Mouse (Mus musculus) heart, adult 18-20 months (tissue): ENCODE results near the gene Alkbh6. TPM values are rescaled to one million over a fixed set of nuclear protein-coding genes. Genes with fewer than 3 reads are reported as not detected.

Experiments
- DNase-seq, 2 experiments: peaks; one replicate each; pipeline ENCODE4 v3.0.0; 2021 to 2022; ENCODE audit warnings: mixed read lengths in 1 of 2
- long read RNA-seq, 2 experiments: library from polyadenylated mRNA; stranded (forward); transcript quantifications; one replicate each; pipeline ENCODE4 v2.0.0; 2021
- total RNA-seq, 2 experiments: library from RNA; stranded (reverse); gene quantifications; 2 replicates each; pipeline ENCODE4 v1.2.3; 2021

The Alkbh6 gene
- total RNA-seq: 10 to 100 TPM; 26.2 to 27.8 TPM
- long read RNA-seq, experiment 1, transcript Alkbh6-201 (7 exons, 982 nt): major isoform, 18 of 31 reads
- long read RNA-seq, experiment 1, transcript Alkbh6-202 (6 exons, 1,112 nt): minor isoform, 9 of 31 reads
- long read RNA-seq, experiment 1, partial matches to known transcripts: 1 of 31 reads
- long read RNA-seq, experiment 1, other reads (novel, unspliced or antisense): 3 of 31 reads
- long read RNA-seq, experiment 2, transcript Alkbh6-201 (7 exons, 982 nt): major isoform, 12 of 19 reads
- long read RNA-seq, experiment 2, partial matches to known transcripts: 2 of 19 reads
- long read RNA-seq, experiment 2, other reads (novel, unspliced or antisense): 3 of 19 reads

DNA sequence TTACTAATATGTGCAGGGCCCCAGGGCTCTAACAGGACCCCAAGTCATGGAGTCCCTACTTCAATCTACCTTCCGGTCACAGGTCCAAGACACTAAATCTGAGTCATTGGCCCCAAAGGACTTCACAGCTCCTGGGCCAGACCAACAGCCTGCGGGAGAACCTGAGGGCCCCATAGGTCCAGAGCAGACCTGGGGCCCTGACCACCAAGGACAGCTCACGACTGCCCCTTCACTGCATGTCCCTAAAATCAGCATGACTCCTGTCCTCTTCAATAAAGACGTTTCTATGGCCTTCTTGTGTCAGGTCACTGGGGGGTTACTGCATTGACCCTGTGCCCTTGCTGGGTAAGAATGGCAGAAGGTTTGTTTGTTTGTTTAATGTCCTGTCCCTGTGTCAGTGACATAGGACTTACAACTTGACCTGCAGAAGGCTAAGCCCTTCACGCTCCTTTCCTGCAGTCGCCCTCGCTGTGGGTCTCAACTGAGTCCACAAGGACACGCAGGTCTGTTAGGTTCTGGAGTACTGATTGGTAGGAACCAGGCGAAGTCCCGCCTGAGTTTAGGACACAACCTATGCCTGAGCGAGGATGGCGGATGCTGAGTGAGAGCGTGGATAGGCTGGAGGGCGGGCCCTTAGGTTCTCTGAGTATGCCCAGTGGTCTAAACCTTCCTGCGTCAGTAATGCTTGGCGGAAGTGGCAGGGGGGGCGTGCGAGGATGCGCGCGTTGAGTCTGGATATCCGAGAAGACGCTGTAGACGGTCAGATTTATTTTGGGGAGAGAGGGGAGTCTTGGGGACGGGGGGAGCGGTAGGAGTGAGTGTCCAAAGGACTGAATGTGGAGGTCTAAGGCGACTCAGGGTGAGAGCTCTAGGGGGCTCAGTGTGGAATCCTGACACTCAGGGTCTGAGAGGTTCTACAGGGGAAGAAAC lies at the start of gene Alkbh6:
TSS of gene Alkbh6 (plus strand) at position 642 of the 930 bp plus-strand sequence.
- DNase-seq: peak; percentile 93 to 98

DNA sequence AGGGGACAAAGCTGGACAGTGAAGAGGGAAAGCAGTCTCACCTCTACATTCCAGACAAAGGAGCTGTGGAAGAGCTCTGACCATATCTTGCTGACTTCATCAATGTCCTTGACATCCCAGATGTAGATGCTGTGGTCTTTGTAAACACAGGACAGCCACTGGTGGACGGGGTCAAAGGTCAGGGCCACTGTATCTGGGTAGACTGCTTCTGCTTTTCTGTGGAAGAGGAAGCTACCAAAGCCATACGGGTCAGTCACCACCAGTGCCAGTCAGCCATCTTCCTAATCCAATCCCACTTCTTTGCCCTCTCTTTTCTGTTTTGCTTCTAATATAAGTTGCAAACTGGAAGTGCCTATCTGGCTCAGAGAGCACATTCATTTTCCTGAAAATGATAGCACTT lies 43.5 kb upstream of the Alkbh6 start:
- peak in 1 of 2 experiments; percentile 9 for DNase-seq

DNA sequence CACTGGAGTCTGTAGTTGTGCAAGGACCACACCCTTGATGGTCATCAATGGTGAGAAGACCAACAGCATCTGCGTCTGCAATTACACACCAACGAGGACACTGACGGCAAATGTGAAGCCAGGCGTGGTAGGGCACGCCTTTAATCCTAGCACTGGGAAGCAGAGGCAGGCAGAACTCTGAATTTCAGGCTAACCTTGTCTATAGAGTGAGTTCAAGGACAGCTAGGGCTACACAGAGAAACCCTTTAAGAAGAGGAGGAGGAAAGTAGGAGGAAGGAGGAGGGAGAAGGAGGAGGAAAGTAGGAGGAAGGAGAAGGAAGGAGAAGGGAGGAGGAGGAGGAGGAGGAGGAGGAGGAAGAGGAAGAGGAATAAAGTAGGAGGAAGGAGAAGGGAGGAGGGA lies 43.0 kb upstream of the Alkbh6 start:
- DNase-seq: no peak

DNA sequence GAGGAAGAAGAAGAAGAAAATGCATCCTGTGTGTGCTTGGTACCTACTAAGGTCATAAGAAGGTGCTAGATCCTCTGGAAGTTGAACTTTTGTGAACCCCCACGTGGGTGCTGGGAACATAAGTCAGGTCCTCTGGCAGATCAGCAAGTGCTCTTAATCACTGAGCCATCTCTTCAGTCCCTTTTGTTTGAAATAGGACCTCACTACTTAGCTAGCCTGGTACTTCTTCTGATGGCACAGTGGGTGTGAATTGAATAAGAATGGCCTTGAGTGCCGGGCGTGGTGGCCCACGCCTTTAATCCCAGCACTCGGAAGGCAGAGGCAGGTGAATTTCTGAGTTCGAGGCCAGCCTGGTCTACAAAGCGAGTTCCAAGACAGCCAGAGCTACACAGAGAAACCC lies 42.6 kb upstream of the Alkbh6 start:
- DNase-seq: no peak

DNA sequence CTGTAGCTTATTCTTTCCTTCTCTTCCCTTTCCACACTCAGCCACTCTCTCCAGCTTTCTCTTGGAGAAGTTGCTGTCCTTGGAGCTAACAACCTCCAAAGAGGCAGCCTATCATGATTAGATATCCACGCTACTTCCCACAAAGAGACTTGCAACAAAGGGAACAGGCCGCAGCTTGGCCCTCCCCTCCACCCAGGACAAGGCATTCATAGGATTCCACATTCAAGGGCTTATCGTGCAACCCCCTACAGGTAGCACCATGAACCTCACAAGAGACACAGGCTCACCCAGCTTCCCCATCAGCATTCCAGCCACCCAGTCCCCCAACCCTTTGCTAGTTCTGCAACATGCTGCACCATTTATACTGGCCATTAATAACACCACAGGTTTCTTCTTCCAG lies 41.7 kb upstream of the Alkbh6 start:
- no peak for DNase-seq

DNA sequence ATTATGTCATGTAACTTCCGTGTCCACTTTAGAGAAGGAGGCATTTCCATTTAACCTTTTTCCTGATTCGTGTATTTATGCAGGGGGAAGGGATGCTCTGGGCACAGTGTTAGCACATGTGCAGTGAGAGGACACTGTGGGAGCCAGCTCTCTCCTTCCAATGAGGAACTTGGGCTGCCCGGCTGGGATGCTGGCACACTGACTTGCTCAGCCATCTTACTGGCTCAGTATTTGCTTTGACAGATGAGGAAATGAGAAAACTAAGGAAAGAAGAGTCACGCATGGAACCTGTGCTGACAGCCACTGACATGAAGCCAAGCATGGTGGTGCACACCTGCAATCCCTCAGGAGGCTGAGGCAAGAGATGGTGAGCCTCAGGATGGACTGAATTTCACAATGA lies 38.9 kb upstream of the Alkbh6 start:
- DNase-seq: no peak

DNA sequence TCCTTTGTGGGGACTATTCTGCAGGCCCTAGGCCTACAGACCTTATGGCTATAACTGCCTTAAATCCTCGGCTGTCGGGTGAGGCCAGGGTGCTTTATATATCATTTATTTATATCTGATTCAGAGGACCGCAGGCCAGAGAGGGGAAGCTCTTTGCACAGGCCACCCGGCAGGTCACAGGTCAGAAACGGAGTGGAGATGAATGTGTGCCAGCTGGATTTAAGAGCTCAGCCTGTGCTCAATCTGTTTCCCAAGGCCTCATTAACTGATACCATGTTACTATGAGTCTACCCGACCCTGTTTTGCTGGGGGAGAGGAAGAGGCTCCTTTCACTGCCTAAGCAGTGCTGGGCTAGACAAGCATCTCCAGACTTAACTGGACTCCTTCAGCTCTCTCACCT lies 34.1 kb upstream of the Alkbh6 start:
- no peak for DNase-seq

DNA sequence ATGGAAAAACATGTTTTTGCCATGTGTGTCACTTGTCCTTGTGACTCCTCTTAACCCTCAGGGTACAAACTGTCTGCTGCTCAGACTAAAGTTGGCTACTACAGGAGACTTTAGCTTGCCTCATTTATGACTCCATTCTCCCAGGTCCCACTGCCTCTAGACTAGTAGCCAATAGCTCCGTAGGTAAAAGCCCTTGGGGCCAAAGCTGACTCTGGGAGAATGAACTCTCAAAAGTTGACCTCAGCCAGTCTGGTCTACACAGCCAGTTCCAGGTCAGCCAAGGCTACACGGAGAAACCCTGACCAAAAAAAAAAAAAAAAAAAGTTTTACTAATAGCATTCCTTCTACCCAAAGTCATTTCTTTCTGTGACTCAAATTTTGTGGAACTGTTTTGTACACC lies 29.6 kb upstream of the Alkbh6 start:
- no peak for DNase-seq

DNA sequence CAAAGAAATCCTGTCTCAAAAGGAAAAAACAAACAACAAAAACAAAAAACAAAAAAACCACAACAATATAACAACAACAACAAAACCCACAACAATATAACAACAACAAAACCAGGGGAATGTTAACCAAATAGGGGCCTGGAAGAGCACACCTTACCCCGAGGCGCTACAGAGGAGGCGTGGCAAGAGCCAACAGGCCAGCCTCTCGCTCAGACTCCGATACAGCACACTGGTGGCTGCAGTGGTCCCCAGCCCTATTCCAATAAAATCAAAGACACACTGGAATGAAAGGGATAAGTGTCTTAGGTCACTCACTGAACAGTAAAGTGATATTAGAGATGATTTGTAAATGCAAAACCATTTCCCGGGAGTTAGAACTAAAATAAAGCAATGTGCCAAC lies 29.0 kb upstream of the Alkbh6 start:
- DNase-seq: no peak

DNA sequence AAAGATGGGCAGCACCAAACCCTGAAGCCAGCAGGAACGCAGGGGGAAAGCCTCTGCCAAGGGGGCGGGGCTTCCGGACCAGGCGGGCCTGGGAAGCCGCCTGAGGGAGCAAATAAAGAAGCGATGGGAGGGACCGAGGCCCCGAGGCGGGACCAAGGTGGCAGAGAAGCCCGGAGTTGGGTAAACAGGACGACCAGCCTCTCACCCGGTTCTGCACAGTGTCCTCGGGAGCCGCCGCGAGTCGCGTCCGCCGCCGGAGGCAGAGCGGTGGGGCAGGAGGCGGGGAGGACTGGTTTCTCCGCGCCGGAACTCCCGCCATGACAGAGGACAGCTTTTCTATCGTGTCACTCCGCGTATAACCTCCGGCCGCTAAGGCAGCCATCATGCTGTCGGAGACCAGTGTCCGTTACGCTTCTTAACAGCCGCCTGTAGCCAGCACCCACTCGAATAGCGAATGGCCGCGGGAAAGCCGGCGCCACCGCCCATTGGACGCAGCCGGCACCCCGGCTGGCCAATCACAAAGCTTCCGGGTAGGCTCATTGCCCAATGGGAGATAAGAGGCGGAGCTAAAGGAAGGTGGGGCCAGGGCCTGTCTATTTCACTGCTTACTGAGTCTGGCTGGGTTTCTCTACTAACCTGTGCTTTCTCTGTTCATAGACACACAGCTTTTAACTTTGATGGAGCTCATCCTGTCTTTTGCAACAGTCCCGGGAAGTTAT lies 28.4 kb upstream of the Alkbh6 start, which contains the start of the genes Thap8 and Wdr62:
TSS of gene Thap8 (plus strand) at position 144 of the 719 bp plus-strand sequence.
TSS of gene Wdr62 (minus strand) at position 469 of the 719 bp plus-strand sequence.
- DNase-seq: peak; percentile 94 to 95

DNA sequence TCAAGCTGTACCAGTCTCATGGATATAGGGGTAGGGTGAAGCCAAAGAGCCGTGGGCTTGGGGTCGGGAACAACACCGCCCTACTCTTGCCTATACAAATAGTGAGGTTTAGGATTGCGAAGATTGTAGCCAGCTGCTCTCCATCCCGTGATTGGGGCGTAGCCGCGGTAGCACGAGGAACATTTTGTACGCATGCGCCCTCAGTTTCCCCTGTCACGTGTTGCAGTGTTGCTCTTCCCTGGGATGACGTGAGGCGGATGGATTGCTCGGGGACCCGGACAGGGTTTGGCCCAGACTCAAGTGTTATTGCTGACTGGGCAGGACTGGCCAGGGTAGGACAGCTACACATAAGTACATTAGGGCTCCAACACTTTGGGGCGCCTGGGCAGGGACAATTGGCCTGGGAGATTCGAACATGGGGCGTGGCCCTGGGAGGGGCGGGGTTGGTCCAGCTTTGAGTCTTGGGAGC lies 27.8 kb upstream of the Alkbh6 start:
- DNase-seq: peak; percentile 91 to 94

DNA sequence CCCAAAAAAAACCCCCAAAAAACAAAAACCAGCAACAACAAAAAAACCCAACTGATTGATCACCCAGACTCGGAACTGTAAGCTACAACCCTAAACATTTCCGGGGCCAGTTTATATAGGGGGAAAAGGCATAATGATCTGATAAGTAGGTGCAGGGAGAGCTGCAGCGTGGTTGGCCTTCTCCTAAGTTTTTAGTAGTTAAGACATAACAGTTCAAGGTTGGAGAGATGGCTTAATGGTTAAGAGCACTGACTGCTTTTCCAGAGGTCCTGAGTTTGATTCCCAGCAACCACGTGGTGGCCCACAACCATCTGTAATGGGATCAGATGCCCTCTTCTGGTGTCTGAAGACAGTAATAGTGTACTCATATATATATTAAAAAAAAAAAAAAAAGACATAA lies 27.0 kb upstream of the Alkbh6 start:
- no peak for DNase-seq

DNA sequence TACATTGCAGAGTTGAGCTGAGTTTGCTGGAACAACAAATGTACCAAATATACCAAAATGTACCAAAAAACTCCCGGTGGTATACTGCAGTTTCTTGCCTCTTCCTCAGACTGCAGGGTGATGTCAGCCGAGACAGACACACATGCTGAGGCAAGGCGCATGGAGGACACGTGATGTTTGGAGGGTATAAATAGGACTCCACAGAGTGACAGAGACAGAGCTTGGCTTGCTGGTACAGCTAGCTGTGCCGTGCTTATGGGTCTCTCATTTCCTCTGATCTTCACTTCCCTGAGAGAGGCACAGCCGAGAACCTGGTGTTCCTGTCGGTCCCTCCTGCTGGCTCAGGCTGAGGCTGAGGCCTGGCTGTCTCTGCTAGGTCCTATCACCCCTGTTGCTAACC lies 25.8 kb upstream of the Alkbh6 start:
- peak; percentile 54 to 56 for DNase-seq

DNA sequence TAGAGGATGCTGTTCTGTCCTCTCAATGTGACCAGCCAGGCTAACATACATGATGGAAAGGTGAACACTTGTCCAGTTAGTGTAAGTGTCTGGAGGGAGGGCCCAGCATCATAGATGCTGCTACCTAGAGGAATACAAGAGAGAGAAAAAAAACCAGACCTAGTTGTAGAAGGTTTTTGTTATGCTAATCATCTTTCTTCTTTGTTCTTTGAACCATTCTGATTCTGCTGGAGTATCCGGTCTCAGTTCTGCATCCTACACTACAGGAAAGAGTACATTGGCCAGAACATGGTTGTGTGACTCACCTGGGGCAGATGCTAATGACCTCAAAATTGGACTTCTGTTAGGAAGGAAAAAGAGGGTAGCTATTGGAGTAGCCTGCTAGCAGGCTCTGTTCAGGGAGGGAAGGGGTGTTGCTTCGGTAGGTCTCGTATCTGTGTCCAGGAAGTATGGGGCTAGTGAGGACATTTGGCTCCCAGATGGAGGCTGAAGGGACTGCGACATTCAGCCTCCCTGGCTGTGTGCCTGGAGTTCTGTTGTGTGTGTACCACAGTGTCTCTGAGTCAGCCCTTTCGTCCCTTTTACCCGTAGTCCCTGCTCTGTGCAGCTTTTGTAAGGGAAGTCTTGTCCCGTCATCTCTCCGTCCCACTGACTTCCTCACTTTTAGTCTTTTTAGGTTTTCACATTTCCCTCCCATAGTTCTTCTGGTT lies 21.7 kb upstream of the Alkbh6 start:
- peak; percentile 37 to 63 for DNase-seq

DNA sequence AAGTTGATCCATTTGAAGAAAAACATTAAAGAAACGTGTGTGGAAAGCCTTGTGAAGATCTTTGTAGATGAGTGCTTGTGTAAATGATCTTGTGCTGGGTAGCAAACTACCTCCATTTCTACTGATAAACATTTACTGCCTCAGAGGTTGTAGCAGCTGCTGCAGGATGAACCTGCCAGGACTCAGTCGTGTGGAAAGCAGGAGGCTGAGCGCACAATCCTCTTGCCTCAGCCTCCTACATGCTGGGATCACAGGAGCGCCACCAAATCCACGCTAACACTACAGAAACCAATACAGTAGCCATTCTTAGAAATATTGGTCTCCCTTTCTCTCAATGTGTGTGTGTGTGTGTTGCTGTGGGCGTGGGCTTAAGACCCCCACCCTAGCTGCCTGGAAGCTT lies 20.5 kb upstream of the Alkbh6 start:
- no peak for DNase-seq

DNA sequence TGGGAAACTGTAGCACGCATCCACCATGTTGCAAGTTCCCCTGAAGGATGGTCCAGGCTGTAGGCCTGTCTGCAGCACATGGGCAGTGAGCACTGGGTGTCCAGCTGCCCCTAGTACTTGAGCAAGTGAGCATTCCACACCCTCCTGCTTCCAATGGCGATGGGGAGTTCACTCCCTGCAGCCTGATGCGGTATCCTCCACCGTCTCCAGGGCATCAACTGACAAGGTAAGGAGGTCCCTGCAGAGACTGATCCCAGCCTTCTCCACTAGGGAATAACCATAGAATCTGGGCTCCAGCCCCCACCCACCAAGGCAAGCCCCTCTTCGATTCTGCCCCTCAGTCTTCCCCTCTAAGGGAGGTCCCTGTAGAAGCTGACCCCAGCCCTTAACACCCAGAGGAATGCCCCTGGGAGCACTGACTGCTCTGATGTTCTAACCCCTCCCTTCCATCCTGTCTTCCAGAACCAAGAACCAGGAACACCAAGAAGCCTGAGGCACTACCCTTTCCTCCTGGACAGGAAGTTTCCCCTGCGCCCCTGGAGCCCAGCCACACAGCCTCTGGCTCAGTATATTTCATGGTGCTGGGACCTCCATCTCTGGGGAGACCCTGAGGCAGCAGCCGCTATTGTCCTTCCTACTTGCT lies 19.3 kb upstream of the Alkbh6 start:
- DNase-seq: no peak

DNA sequence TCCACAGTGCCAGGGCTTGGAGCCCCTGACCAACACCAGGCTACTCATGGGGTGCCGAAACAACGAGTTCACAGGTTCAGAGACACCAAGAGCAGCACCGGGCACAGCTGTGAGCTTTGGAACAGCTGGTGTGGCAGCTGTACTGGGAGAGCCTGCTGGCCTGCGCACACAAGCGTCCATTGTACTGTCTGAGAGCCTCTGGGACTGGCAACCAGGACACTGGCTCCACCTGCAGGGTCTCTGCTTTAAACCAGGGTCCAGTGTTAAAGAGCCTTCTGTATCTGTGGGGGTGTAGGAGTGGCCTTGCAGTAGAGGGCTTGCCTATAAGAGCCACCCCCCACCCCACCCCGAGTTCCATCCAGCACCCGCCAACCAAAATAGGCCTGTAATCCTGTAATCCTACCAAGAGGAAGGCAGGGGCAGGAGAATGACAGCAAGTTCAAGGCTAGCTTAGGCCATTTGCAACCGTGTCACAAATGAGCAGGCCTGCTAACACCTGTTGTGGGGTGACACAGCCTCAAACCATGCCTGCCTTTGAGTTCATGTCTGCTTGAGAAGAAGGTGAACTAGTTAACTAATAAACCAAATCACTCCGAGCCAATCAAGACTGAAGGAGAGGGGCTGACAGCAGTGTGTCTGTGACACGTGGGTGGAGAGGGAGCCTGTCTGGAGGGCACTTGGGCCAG lies 18.7 kb upstream of the Alkbh6 start:
- no peak for DNase-seq

DNA sequence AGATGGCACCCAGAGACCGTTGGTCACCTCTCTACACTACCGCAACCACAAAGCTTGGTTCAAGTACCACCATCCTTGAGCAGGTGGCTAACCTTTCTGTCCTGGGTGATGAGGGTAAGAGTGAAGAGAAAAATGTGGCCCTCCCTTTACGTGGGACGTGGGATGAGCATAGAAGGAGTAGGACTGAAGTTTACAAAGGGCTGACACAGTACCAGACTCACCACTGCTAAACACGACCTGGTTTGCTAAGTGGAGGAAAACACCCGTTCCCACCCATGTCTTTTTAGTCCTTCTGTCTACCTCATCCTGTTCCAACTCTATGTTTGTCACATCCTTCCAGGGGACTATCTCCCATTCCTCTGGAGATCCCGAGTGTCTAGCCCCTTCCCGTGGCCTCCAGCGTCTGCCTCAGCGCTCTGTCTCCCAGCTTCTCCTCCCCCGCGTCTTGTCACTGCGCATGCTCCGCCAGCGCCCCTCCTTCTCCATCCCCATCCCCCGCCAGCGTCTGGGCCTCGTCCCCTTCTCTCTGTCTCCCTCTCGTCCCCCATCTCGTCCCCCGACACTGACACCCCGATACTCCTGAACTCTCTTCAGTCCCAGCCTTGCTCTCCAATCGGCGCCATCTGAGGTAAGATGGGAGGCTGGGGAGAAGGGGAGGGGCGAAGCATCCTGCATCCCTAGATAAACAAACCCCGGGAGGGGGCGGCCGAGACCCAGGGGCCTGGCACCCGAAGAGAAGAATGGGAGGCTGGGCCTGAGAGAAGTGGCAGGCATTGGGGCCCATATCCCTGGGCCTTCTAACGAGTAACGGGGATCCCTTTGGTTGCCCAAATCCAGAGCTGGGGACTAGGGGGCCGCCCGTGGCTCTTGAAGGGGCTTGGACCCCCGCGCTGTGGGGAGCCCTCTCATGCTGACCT lies 17.0 kb upstream of the Alkbh6 start, which contains the start of gene Clip3:
TSS of gene Clip3 (plus strand) at position 514 of the 917 bp plus-strand sequence.
- peak; percentile 75 to 79 for DNase-seq

DNA sequence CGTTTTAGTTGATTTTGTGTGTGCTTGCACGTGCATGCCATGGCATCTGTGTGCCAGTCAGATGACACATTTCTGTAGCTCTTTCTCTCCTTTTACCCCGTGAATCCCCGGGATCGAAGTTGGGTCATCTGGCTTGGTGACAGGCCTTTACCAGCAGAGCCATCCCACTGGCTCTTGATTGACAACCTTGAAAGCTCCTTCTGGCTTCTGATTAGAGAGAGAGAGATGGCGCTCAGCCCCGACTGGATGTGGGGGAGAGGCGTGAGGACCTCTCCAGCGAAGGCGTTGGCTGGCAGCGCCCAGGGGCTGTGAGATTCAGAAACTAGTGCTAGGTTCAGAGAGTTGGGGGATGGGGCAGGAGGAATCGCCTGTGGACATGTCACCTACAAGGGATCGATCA lies 14.7 kb upstream of the Alkbh6 start:
- DNase-seq: no peak
